Mouse (Mus musculus) stomach, embryonic 14.5 days (tissue): Measurements from ENCODE around the gene Brpf3. TPM values are rescaled to one million over a fixed set of nuclear protein-coding genes. Genes with fewer than 3 reads are reported as not detected.

Source experiments
- ATAC-seq: fragments of 200-750 bp; cut with Nextera tagmentation; 2 replicates; pipeline ENCODE4 v1.8.0; 2017; ENCODE audit warnings: low read depth, moderate TSS enrichment; ENCODE audit not compliant: insufficient number of reproducible peaks, insufficient read depth, low FRiP score
- H3K27ac ChIP-seq: fragments of 300-500 bp; sonication (generic); 2 replicates; pipeline ENCODE4 v1.5.1; 2014; ENCODE audit warnings: mild to moderate bottlenecking, low read length, moderate library complexity, mixed read lengths
- H3K27me3 ChIP-seq: fragments of 300-500 bp; sonication (generic); 2 replicates; pipeline ENCODE4 v1.6.1; 2014; ENCODE audit warnings: low read length, control low read depth, mixed read lengths; ENCODE audit not compliant: control insufficient read depth, insufficient read depth
- H3K36me3 ChIP-seq: fragments of 300-500 bp; sonication (generic); 2 replicates; pipeline ENCODE4 v1.6.1; 2014; ENCODE audit warnings: mild to moderate bottlenecking, control low read depth, low read length, moderate library complexity, mixed read lengths; ENCODE audit not compliant: control insufficient read depth, insufficient read depth
- H3K4me1 ChIP-seq: fragments of 300-500 bp; sonication (generic); 2 replicates; pipeline ENCODE4 v1.6.1; 2014; ENCODE audit warnings: low read length, control low read depth, mixed read lengths; ENCODE audit not compliant: control insufficient read depth, insufficient read depth
- H3K4me2 ChIP-seq: fragments of 300-500 bp; sonication (generic); replicated peaks from 2 replicates; pipeline ENCODE4 v1.6.1; 2014; ENCODE audit warnings: low read depth, low read length, control low read depth
- H3K4me3 ChIP-seq: fragments of 300-500 bp; sonication (generic); 2 replicates; pipeline ENCODE4 v1.5.1; 2014; ENCODE audit warnings: low read depth, low read length, control low read depth
- H3K9ac ChIP-seq: fragments of 300-500 bp; sonication (generic); replicated peaks from 2 replicates; pipeline ENCODE4 v1.6.1; 2014; ENCODE audit warnings: low read depth, mild to moderate bottlenecking, control low read depth, low read length, moderate library complexity, mixed read lengths
- H3K9me3 ChIP-seq: fragments of 300-500 bp; sonication (generic); 2 replicates; pipeline ENCODE4 v1.6.1; 2016; ENCODE audit warnings: low read depth, low read length, control low read depth; ENCODE audit not compliant: control insufficient read depth
- WGBS: fragments of 180-500 bp; shearing (Covaris S2); extraction: QIAGEN DNeasy Blood & Tissue Kit; methylation state at CpG from one replicate; pipeline ENCODE4 v1.1.7; 2014; 5-methylcytosine and 5-hydroxymethylcytosine counted together
- polyA plus RNA-seq: library from polyadenylated mRNA; unstranded; fragments of >200 nt; fragmentation: Nextera tagmentation; extraction: Ambion mirVana; gene quantifications from 2 replicates; pipeline ENCODE4 v1.2.1, GENCODE M21; 2014

Gene Brpf3
- polyA plus RNA-seq, 1 experiment from 2014 or later = 13.8 TPM

- ATAC-seq = no peak
- no peaks in the 10 kb centered on the region for H3K4me1 ChIP-seq
- no peak overlapping the region for H3K9ac ChIP-seq
- H3K36me3 ChIP-seq = no peaks in the 10 kb centered on the region
- no peak overlapping the region for H3K4me2 ChIP-seq
- no peaks in the 10 kb centered on the region for H3K9me3 ChIP-seq
- no peak overlapping the region for H3K27ac ChIP-seq
- H3K4me3 ChIP-seq = no peak overlapping the region
- H3K27me3 ChIP-seq = no peaks in the 10 kb centered on the region
- WGBS = 92% methylated on average over 5 of the region's 5 CpGs
Observed at GRCm38 (mm10) chr17:28850511-28850910, 49.6 kb downstream of the Brpf3 start.

- Histone ChIP-seq H3K4me3 (no peak overlapping the region), H3K9me3 (peaks cover 8% of the 10 kb centered on the region; the same call in 1 of the 2 replicates), H3K4me1 (no peaks in the 10 kb centered on the region), H3K27me3 (no peaks in the 10 kb centered on the region), H3K4me2 (no peak overlapping the region), H3K9ac (no peak overlapping the region), H3K27ac (no peak overlapping the region), H3K36me3 (no peaks in the 10 kb centered on the region)
- 80% methylated on average over 7 of the region's 7 CpGs for WGBS
- ATAC-seq = no peak
Observed at GRCm38 (mm10) chr17:28854377-28854776, 53.5 kb downstream of the Brpf3 start.

- Histone ChIP-seq H3K36me3 (no peaks in the 10 kb centered on the region), H3K9me3 (peaks cover 8% of the 10 kb centered on the region; the same call in 1 of the 2 replicates), H3K4me2 (no peak overlapping the region), H3K4me1 (no peaks in the 10 kb centered on the region), H3K4me3 (no peak overlapping the region), H3K9ac (no peak overlapping the region), H3K27me3 (no peaks in the 10 kb centered on the region), H3K27ac (no peak overlapping the region)
- no peak for ATAC-seq
- WGBS = 74% methylated on average over 9 of the region's 9 CpGs
Observed at GRCm38 (mm10) chr17:28855166-28855885, 54.4 kb downstream of the Brpf3 start.

- Histone ChIP-seq H3K36me3 (no peaks in the 10 kb centered on the region), H3K27ac (no peak overlapping the region), H3K9me3 (peaks cover 8% of the 10 kb centered on the region; the same call in 1 of the 2 replicates), H3K4me2 (no peak overlapping the region), H3K9ac (no peak overlapping the region), H3K27me3 (no peaks in the 10 kb centered on the region), H3K4me1 (no peaks in the 10 kb centered on the region), H3K4me3 (no peak overlapping the region)
- whole genome bisulfite sequencing = 62% methylated on average over 3 of the region's 3 CpGs
- no peak for ATAC-seq
Observed at GRCm38 (mm10) chr17:28856030-28856429, 55.1 kb downstream of the Brpf3 start.

DNA sequence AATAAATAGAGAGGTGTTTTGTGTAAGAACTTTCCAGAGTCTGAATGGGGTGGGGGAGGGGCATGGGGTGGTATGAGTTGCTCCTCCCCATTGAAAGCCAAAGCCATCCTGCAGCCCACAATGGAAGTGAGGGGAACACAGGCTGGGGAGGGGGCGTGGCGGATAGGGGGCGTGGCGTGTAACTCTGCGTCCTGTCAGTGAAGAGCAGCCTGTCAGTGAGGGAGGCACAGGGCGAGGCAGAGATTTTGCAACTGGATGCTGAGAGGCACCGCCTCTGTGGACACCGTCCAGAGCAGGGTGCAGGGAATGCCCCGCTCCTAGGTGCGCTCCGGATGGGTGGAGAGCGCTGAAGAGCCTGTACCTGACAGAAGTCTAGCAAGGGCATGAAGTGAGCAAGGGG lies 57.3 kb downstream of the Brpf3 start, which contains the start of gene Pnpla1:
Gene Pnpla1, plus strand, starts transcription at position 207 of the 400 bp plus-strand sequence.
- no peak for ATAC-seq
- no peak within 1 kb of the TSS for H3K27ac ChIP-seq
- peaks cover 8% of the 10 kb centered on the region; the same call in 1 of the 2 replicates for H3K9me3 ChIP-seq
- H3K27me3 ChIP-seq = no peaks in the 10 kb centered on the region
- H3K4me3 ChIP-seq = no peak within 1 kb of the TSS
- no peak within 1 kb of the TSS for H3K4me2 ChIP-seq
- H3K36me3 ChIP-seq = no peaks in the 10 kb centered on the region
- no peaks in the 10 kb centered on the region for H3K4me1 ChIP-seq
- H3K9ac ChIP-seq = no peak within 1 kb of the TSS
- 36% methylated on average over 12 of the region's 12 CpGs for WGBS

- Histone ChIP-seq H3K36me3 (no peaks in the 10 kb centered on the region), H3K4me1 (no peaks in the 10 kb centered on the region), H3K27me3 (no peaks in the 10 kb centered on the region), H3K9ac (no peak overlapping the region), H3K4me2 (no peak overlapping the region), H3K9me3 (no peaks in the 10 kb centered on the region), H3K27ac (no peak overlapping the region), H3K4me3 (no peak overlapping the region)
- ATAC-seq = no peak
- 69% methylated on average over 7 of the region's 7 CpGs for WGBS
Observed at GRCm38 (mm10) chr17:28863926-28864325, 63.0 kb downstream of the Brpf3 start.

GRCm38 (mm10) chr17:28864464-28864863 lies 63.6 kb downstream of the Brpf3 start:
- Histone ChIP-seq H3K36me3 (no peaks in the 10 kb centered on the region), H3K4me2 (no peak overlapping the region), H3K9ac (no peak overlapping the region), H3K9me3 (no peaks in the 10 kb centered on the region), H3K27me3 (no peaks in the 10 kb centered on the region), H3K4me3 (no peak overlapping the region), H3K4me1 (no peaks in the 10 kb centered on the region), H3K27ac (no peak overlapping the region)
- ATAC-seq = no peak
- WGBS = 52% methylated on average over 6 of the region's 6 CpGs

- no peaks in the 10 kb centered on the region for H3K36me3 ChIP-seq
- H3K9me3 ChIP-seq = no peaks in the 10 kb centered on the region
- no peak overlapping the region for H3K27ac ChIP-seq
- no peak overlapping the region for H3K4me3 ChIP-seq
- no peaks in the 10 kb centered on the region for H3K27me3 ChIP-seq
- H3K9ac ChIP-seq = no peak overlapping the region
- no peak for ATAC-seq
- no peak overlapping the region for H3K4me2 ChIP-seq
- H3K4me1 ChIP-seq = no peaks in the 10 kb centered on the region
Observed at GRCm38 (mm10) chr17:28866921-28867320, 66.0 kb downstream of the Brpf3 start.

DNA sequence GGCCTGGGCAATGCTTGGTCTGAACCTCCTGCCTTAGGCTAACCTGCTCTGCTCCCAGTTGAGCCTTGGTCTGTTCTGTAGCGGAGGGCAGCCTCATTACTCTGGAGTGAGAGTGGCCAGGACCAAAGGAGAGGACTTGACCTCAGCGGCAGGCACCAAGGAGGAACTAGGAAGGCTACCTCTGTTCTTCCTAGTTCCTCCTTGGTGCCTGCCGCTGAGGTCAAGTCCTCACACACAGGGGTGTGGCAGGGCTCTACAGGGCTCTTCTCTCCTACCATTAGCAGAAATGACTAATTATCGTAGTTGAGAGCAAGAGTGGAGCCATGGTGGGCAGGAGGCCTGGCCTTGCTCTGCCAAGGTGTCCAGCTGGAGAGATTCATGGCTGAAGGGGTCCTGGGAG lies 66.5 kb downstream of the Brpf3 start:
- Histone ChIP-seq H3K9ac (no peak overlapping the region), H3K36me3 (no peaks in the 10 kb centered on the region), H3K4me1 (no peaks in the 10 kb centered on the region), H3K27me3 (no peaks in the 10 kb centered on the region), H3K4me2 (no peak overlapping the region), H3K27ac (no peak overlapping the region), H3K9me3 (no peaks in the 10 kb centered on the region), H3K4me3 (no peak overlapping the region)
- WGBS = 87% methylated on average over 4 of the region's 4 CpGs
- no peak for ATAC-seq
